Mouse (Mus musculus) heart, postnatal 14 days (tissue): ENCODE data around the gene Rtl6. TPM values are rescaled to one million over a fixed set of nuclear protein-coding genes. Genes with fewer than 3 reads are reported as not detected.
A peak's percentile ranks its signal among the peaks of the same experiment; 100 is the strongest.

Source experiments
- DNase-seq, 2 experiments: peaks; one replicate each; pipeline ENCODE4 v3.0.0; 2021 to 2022
- intact Hi-C: fragments of 180-260 bp; cut with DNase I; formaldehyde crosslinking; loops from one replicate; pipeline ENCODE4 v1.15.1; 2025
- total RNA-seq, 2 experiments: library from RNA; stranded (reverse); gene quantifications; 2 replicates each; pipeline ENCODE4 v1.2.3; 2021

Rtl6 gene
- total RNA-seq, 2 experiments from 2014 or later = 7.2 to 7.4 TPM

GRCm38 (mm10) chr15:84541175-84541574 lies 16.4 kb downstream of the Rtl6 start:
- intact Hi-C loops = no loop called here
- no peak for DNase-seq

GRCm38 (mm10) chr15:84538974-84539588 lies 18.5 kb downstream of the Rtl6 start:
- DNase-seq = no peak
- intact Hi-C loops = loop anchor here (5.0 kb wide), 1 partner anchor 73 kb away; no protein-coding TSS in a partner anchor

GRCm38 (mm10) chr15:84537117-84537516 lies 20.5 kb downstream of the Rtl6 start:
- intact Hi-C loops = loop anchor here (5.0 kb wide), 1 partner anchor 75 kb away; no protein-coding TSS in a partner anchor
- DNase-seq = no peak

DNA sequence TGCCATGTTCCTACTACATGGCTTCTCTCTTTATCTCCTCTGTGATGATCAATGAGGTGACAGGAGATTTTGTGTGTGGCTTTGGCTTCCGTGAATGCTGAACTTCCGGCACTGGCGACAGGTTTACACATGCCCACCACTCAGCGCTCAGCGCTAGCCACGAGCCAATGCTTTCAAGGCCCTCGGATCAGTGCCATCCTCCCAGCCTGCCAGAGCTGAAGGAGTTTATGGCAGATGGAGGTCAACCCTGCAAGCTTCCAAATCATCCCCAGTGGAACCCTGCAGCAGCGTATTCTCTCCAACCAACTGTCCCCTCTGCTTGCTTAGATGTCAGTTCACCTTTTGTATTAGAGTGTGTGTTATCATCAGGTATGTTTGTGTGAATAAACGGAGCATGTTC lies 21.0 kb downstream of the Rtl6 start:
- intact Hi-C loops = loop anchor here (5.0 kb wide), 1 partner anchor 76 kb away; no protein-coding TSS in a partner anchor
- DNase-seq = no peak

GRCm38 (mm10) chr15:84535953-84536352 lies 21.7 kb downstream of the Rtl6 start:
- peak in 1 of 2 experiments; percentile 18 for DNase-seq
- intact Hi-C loops = loop anchor here (5.0 kb wide), 1 partner anchor 76 kb away; no protein-coding TSS in a partner anchor

DNA sequence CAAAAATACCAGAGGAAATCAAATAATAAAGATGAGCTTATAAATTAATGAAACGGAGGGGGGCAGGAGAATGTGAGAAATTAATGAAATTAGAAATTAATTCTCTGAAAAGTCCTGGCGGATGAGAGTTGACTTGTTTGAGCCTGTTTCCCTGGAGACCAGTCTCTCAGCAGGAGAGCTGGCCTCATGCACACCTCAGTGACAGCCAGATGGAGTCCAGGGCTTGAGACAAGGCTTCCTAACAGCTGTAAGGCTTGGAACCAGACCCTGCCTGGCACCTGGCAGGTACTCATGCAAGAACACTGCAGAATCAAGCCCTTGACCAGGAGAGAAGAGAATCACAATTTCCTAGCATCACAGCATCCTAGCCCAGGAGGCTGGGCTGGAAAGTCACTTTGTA lies 25.4 kb downstream of the Rtl6 start:
- intact Hi-C loops = loop anchor here (5.0 kb wide), 1 partner anchor 95 kb away; no protein-coding TSS in a partner anchor
- DNase-seq = no peak

DNA sequence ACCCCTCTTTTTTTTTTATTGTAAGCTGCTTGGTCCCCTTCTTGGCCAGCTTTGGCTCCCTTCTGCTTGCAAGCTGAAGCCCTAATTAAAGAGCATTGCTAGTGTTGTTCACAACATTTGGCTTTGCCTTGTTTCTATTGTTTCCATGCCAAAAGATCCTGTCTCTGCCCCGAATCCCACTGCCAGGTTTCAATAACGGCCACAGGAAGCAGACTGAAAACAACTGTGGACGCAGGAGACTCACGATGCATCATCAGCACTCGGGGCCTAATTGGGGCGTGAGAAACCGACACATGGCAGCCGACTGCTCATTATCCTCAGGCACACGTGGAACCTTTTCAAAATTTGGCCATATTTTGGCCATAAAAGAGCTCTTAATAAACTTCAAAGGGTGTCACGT lies 26.1 kb downstream of the Rtl6 start:
- no peak for DNase-seq

GRCm38 (mm10) chr15:84526921-84527320 lies 30.7 kb downstream of the Rtl6 start:
- intact Hi-C loops = no loop called here
- no peak for DNase-seq

More for the DNA sequence above, 26.1 kb downstream of the Rtl6 start:
- intact Hi-C loops = loop anchor here (5.0 kb wide), 1 partner anchor 96 kb away; no protein-coding TSS in a partner anchor

DNA sequence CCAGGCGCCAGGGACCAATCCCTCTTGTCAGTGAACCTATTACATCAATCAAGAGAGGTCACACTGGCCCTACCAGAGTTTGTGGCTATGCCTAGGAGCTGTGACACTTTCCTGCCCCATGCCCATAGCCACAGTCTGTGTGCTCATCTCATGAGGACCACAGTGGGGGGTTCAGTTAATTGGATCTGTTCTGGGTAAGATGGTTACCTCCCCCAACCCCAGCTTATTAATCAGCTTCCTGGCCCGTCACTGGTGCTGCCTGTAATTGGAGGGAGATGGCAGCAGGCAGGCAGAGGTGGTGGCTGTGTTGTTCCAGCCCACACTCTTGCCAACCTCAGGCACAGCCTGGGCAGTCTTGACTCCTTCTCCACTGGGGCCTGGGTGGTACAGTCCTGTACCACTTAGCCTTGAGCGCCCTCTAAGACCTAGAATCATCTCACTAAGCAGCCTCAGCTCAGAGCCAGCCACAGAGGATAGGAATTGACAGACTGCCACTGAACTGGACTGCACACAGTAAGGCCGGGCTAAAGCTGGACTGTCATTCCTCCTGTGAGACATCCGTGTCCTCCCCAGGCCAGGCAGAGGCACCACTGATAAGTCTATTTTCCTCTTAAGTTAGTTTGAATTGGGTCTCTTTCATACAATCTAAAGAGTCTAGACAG lies 32.3 kb downstream of the Rtl6 start:
- intact Hi-C loops = no loop called here
- no peak for DNase-seq

DNA sequence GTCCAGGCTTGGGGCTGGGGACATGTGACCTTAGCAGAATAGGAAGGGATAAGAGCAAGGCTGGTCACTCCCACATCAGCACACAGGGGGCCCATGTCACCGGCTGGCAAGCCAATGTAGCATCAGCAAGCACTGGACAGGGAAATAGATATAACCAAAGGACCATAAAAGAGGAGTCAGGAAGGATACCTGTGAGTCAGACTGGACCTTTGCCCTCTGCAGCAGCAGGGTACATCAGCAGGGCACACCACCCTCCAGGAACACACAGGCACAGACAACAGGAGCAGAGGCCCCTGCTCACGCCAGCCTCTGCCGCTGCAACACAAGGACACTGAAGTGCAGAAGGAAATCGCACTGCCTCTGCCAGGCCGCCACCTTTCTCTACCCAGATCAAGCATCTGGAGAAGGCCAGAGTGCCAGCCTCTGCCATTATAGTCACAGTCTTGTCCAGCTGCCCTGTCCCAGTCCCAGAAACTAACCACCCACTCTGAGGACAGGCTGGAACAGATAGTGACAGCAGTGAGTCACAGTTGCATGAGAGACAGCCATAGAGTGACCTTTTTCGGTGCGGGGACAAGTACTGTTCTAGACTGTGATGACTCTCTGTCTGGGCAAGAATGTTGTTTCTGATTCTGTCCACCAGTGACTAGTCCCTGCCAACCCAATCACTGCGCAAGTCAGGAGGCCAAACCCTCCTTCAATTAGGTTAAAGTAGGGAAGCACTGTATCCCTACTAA lies 34.5 kb downstream of the Rtl6 start:
- no peak for DNase-seq
- intact Hi-C loops = no loop called here

DNA sequence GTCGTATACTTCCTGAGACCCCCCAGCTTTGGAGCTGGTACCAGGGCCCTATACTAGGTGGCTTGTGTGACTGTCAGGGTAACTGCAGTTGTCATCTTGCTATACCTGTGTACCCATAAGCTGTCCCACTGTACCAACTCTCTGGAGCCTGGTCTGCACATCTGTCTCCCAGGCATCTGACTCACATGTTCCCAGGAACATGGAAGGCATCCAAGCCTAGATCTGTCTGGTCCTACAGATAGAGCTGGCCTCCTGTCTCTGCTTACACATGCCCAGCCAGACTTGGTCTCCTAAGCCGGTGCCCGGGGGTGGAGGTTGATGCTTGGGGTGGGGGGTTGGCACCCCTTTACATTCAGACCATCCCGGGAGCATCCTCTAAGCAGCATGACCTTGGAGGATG lies 36.1 kb downstream of the Rtl6 start:
- intact Hi-C loops = no loop called here
- no peak for DNase-seq

DNA sequence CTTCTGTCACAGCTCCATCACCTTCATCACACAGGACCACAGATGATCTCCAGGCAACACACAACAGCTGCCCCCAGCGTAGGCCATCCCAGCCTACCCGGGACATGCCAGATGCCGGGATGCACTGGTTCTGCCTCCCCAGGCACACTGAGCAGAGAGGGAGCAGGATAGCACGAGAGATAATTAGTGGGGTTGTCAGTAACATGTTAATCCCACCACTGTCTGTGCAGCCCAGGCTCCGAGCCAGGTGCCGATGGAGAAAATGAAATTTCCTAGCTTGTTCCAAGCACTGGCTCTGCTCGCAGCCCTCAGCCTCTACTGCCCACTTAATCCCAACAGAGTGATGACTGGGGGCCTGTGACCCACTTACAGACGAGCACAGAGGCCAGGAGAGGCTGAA lies 39.1 kb downstream of the Rtl6 start:
- intact Hi-C loops = no loop called here
- no peak for DNase-seq

- intact Hi-C loops = no loop called here
These were observed 44.9 kb downstream of the Rtl6 start for GRCm38 (mm10) chr15:84512626-84513296.

GRCm38 (mm10) chr15:84509981-84510380 lies 47.6 kb downstream of the Rtl6 start:
- DNase-seq = no peak
- intact Hi-C loops = no loop called here

More at GRCm38 (mm10) chr15:84512626-84513296, 44.9 kb downstream of the Rtl6 start:
- peak in 1 of 2 experiments; percentile 8 for DNase-seq

- no peak for DNase-seq
- intact Hi-C loops = no loop called here
These were observed 48.5 kb downstream of the Rtl6 start for GRCm38 (mm10) chr15:84509161-84509560.

- intact Hi-C loops = no loop called here
- no peak for DNase-seq
These were observed 51.6 kb downstream of the Rtl6 start for GRCm38 (mm10) chr15:84506026-84506425.

- intact Hi-C loops = no loop called here
- DNase-seq = peak in 1 of 2 experiments; percentile 15
These were observed 52.7 kb downstream of the Rtl6 start for GRCm38 (mm10) chr15:84504895-84505294.
